28 mouse cellular contexts compared by ENCODE assay signal in genomic region chrX:129476216-129476615, GRCm38 (mm10).
DNase-seq lines count a peak whose midpoint lies in the region; ATAC-seq and TF ChIP-seq lines count a peak whose summit lies in the region.
"Had no signal": no experiment of that assay in that cellular context is flagged by ENCODE, and none has a peak within 500 bp of the region (broad histone marks: within the 10 kb centered on the region; RNA-seq: fewer than 3 reads in every experiment).

No protein-coding gene starts in this region.

- H3K4me1 ChIP-seq in intestine, postnatal 0 days (replicated peaks; ENCODE audit: control insufficient read depth, insufficient read depth, low read length) = no peaks in the 10 kb centered on the region
- H3K4me1 ChIP-seq: forebrain, embryonic 12.5 days; heart, embryonic 12.5 days; hindbrain, embryonic 10.5 days; hindbrain, embryonic 15.5 days; limb, embryonic 12.5 days; liver, embryonic 15.5 days; midbrain, embryonic 10.5 days; midbrain, embryonic 15.5 days had no signal

- H3K36me3 ChIP-seq in intestine, postnatal 0 days (ENCODE audit: control insufficient read depth, insufficient read depth) = no peaks in the 10 kb centered on the region
- H3K36me3 ChIP-seq: forebrain, embryonic 12.5 days; G1E; heart, embryonic 12.5 days; hindbrain, embryonic 10.5 days; hindbrain, embryonic 15.5 days; limb, embryonic 12.5 days; liver, embryonic 15.5 days; midbrain, embryonic 10.5 days; midbrain, embryonic 15.5 days had no signal

- peak; percentile 2 for DNase-seq in adrenal gland, postnatal 10 days
- no peak for DNase-seq in adrenal gland, postnatal 14 days
- DNase-seq in ovary, postnatal 36 days (ENCODE audit: low spot score) = peak; percentile 5
- DNase-seq in ovary, postnatal 14 days (ENCODE audit: low spot score) = no peak
- DNase-seq in cerebellum, adult 9-10 months = peak; percentile 9
- peak; percentile 38 to 45 for DNase-seq in cerebellum, postnatal 36 days
- DNase-seq in right cerebral cortex, postnatal 14 days = no peak
- DNase-seq: adrenal gland, adult 8-10 months; forebrain, postnatal 0 days; gastrocnemius, postnatal 25 days; heart, adult 18-20 months; kidney, adult 18-20 months; layer of hippocampus, adult 9-11 months; lung, embryonic 14.5 days; lung, postnatal 14 days had no signal

- no peaks in the 10 kb centered on the region for H3K9me3 ChIP-seq in intestine, postnatal 0 days (ENCODE audit: control insufficient read depth)
- H3K9me3 ChIP-seq: forebrain, embryonic 12.5 days; G1E; heart, embryonic 12.5 days; hindbrain, embryonic 10.5 days; hindbrain, embryonic 15.5 days; limb, embryonic 12.5 days; liver, embryonic 15.5 days; midbrain, embryonic 10.5 days; midbrain, embryonic 15.5 days had no signal

- H3K4me3 ChIP-seq in intestine, postnatal 0 days (ENCODE audit: low read depth, low read length) = no peak overlapping the region
- H3K4me3 ChIP-seq: erythroblast, embryonic 14.5 days; forebrain, embryonic 12.5 days; heart, embryonic 12.5 days; hindbrain, embryonic 10.5 days; hindbrain, embryonic 15.5 days; limb, embryonic 12.5 days; liver, embryonic 15.5 days; midbrain, embryonic 10.5 days; midbrain, embryonic 15.5 days had no signal

- H3K9ac ChIP-seq in intestine, postnatal 0 days (ENCODE audit: low read depth, low read length) = no peak overlapping the region
- H3K9ac ChIP-seq: forebrain, embryonic 12.5 days; forebrain, postnatal 0 days; heart, embryonic 12.5 days; hindbrain, embryonic 15.5 days; limb, embryonic 12.5 days; liver, embryonic 15.5 days; lung, embryonic 14.5 days; midbrain, embryonic 15.5 days had no signal

- no peak overlapping the region for H3K4me2 ChIP-seq in intestine, postnatal 0 days (replicated peaks; ENCODE audit: low read depth)
- H3K4me2 ChIP-seq: forebrain, embryonic 12.5 days; heart, embryonic 12.5 days; hindbrain, embryonic 15.5 days; limb, embryonic 12.5 days; liver, embryonic 15.5 days; lung, embryonic 14.5 days; midbrain, embryonic 15.5 days had no signal

- no peak for ATAC-seq in intestine, postnatal 0 days
- ATAC-seq: forebrain, postnatal 0 days; inflammation-experienced regulatory T-cells, adult 6 months; midbrain, embryonic 15.5 days had no signal

- no peak overlapping the region for H3K27ac ChIP-seq in intestine, postnatal 0 days (ENCODE audit: low read depth, low read length)
- H3K27ac ChIP-seq: forebrain, embryonic 12.5 days; hindbrain, embryonic 10.5 days; hindbrain, embryonic 15.5 days; kidney, postnatal 0 days; limb, embryonic 12.5 days; liver, embryonic 15.5 days; midbrain, embryonic 10.5 days; midbrain, embryonic 15.5 days had no signal

- no peaks in the 10 kb centered on the region for H3K27me3 ChIP-seq in intestine, postnatal 0 days (replicated peaks; ENCODE audit: control insufficient read depth, insufficient read depth, low read length)
- H3K27me3 ChIP-seq: forebrain, embryonic 12.5 days; heart, embryonic 12.5 days; hindbrain, embryonic 15.5 days; limb, embryonic 12.5 days; liver, embryonic 15.5 days; midbrain, embryonic 15.5 days had no signal

- no peak for TF ChIP-seq CTCF in intestine, postnatal 0 days (IDR thresholded peaks at IDR 0.05; ENCODE audit: low read depth)

- WGBS in intestine, postnatal 0 days = 68% methylated on average over 6 of the region's 6 CpGs

Comparison
In these comparisons a context has a peak if more than half of its experiments do, and no peak if none do; other contexts are left out.
1. DNase-seq: peak in adrenal gland, postnatal 10 days (single experiment), ovary, postnatal 36 days (single experiment), cerebellum, adult 9-10 months (single experiment) and cerebellum, postnatal 36 days (2 of 2); none in adrenal gland, postnatal 14 days (single experiment), ovary, postnatal 14 days (single experiment) and right cerebral cortex, postnatal 14 days (single experiment).